Mouse (Mus musculus): ENCODE results near the gene Tmigd1.
A peak's percentile ranks its signal among the peaks of the same experiment; 100 is the strongest.

Gene Tmigd1

DNA sequence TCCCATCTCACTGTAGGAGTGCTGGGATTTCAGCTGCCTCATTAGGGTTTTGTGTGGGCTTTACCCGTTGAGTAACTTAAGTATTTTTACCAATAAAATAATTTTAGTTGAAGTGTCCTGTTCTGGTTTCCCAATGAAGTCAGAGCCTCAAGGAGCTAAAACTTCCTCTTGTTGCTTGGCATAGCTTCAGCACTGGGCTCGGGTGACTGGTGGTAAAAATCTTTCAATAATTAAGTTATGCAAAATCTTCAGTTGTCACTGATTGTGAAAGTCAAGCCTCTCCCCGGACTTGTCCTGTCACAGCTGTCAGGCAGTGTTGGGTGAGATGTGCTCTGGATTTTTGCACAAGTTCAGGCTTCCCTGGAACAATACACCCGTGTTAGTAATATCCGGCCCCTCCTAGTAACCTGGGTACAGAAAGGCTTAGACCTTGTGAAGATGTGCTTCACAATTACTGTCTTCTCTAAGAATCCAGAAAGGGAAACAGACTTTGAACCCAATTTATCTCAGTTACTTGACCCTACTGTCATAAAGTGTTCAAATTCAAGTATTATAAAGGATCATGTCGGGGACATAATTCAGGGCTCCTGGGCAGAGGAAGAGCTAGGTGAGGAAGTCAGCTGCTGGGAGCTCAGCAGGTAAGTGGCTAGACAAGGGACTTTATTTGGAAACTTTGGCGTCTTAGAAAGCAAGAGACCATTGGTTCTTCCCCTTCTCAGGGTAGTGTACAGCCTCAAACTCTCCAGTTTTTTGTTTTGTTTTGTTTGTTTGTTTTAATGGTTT, at the start of gene Tmigd1:
Gene Tmigd1 (plus strand): TSS at position 581 of the 783 bp plus-strand sequence.
- DNase-seq (ENCODE audit: low spot score in 2 of 2), result no peak

GRCm38 (mm10) chr11:76854475-76855341, 47.3 kb upstream of the Tmigd1 start:
- DNase-seq (ENCODE audit: low spot score in 2 of 2), result no peak

DNA sequence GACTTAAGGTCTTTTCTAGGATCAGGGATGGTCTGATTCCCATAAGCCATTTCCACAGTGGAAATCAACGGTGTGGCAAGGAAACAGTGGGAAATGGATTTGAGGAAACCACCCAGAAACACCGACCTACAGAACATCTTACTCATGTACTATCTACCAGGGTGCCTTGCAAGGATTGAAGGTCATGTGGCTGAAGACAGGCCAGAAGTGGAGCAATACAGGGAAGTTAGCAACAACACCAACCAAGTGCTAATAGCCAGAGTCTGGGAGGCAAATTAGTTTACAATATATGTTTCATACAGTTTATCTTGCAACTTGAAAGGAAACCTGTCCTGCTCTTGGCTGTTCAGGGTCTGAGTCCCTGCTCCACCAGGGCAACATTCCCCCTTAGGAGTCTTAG, 45.4 kb upstream of the Tmigd1 start:
- DNase-seq (ENCODE audit: low spot score in 2 of 2), result no peak

DNA sequence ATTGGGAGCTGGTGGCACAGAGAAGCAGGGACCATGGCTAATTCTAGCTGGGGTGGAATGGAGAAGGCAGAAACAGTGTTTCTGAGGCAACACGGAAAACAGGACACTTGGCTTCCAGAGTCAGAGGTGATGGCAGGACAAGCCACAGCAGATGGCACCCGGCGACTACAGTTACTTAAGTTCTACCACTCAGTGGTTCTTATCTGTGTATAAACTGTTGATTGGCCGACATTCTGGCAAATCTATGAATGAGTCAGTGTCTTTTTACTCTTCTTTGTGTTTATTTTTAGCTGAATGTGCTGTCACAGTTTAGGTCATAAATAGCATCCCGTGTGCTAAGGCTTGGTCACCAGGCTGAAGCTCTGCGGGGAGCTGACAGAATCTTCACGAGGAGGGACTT, 44.8 kb upstream of the Tmigd1 start:
- DNase-seq (ENCODE audit: low spot score in 2 of 2), result peak in 1 of 2 experiments; percentile 23

GRCm38 (mm10) chr11:76858781-76859180, 43.2 kb upstream of the Tmigd1 start:
- no peak for DNase-seq (ENCODE audit: low spot score in 2 of 2)

DNA sequence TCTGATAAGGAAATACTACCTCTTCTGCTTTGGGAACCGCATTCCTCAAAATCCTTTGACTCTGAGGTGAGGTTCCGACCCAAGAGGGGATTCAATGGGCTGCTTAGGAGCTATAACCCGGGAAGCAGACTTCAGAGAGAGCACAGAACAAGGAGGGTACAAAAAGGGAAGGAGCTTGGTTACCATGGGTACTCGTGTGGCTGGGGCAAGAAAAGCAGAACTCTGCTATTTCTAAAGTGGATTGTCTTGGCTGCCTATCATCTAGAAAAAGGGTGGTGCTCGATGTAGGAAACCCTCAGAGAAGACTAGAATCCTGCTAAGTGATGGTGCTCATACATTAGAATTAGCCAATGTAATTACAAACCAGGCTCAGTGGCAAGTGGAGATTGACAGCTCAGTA, 42.7 kb upstream of the Tmigd1 start:
- DNase-seq (ENCODE audit: low spot score in 2 of 2), result no peak

DNA sequence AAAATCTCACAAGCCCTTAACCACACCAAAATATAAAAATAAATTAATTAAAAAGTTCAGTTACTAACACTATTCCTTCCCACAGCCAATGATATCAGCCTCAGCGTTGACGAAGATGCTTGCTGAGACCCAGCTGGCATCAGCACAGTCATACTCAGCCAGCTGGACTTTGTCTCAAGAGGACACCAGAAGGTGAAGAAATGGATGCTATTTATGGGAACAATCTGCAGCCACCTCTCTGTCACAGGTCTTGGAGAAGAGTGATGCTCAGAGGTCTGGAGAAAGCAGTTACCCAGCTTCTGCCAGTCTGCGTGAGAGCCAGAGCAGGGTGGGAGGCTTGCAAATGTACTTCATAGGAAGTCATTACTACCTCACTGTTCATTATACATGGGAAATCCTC, 40.8 kb upstream of the Tmigd1 start:
- DNase-seq (ENCODE audit: low spot score in 2 of 2), result no peak

DNA sequence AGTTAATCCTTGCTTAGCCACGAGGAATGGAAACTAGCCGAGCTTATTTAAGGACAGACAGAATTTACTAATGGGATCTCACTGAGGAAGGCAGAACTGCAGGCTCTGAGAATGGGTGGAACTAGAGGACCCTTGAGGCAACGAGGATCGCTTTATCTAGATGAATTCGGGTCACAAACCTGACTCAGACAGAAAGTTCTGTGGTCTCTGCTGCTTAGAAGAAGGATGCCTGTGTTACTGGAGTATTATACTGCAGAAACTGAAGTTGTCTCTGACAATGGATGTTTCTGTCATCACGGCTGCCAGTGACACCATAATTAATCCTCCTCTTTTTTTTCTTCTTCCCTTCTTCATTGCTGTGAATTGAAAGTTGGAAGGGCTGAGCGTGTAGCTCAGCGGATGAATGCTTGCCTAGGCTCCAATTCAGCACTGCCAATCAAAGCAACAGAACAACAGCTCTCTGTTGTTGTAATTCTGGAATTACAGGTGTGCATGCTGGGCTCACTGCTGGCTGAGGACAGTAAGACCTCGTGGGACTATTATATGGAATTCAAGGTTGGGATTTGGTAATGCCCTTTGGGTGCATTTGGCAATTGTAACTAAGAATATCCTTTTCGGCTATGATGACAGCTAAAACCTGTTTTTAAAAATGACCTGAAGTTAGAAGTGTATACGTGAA, 29.3 kb upstream of the Tmigd1 start:
- no peak for DNase-seq (ENCODE audit: low spot score in 2 of 2)

DNA sequence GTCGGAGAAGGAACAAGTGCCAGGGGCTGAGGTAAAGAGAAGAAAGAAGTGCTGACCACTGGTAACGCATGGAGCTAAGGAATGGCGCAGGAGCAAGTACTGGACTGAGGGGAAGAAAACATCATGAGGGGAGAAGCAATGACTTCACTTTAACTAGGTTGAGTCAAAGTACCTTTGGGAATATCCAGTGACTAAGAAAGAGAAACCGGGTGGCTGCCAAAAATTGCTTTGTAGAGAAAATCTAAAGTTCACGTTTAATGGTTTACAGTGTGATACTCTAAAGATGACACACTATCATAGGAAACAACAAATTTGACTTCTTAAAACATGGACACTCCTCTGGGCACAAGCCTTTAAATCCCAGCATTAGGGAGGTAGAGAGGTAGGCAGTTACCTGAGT, 28.1 kb upstream of the Tmigd1 start:
- no peak for DNase-seq (ENCODE audit: low spot score in 2 of 2)

GRCm38 (mm10) chr11:76874766-76875165, 27.2 kb upstream of the Tmigd1 start:
- DNase-seq (ENCODE audit: low spot score in 2 of 2), result no peak

GRCm38 (mm10) chr11:76879816-76880215, 22.1 kb upstream of the Tmigd1 start:
- DNase-seq (ENCODE audit: low spot score in 2 of 2), result no peak

- DNase-seq (ENCODE audit: low spot score in 2 of 2), result no peak
Measured at GRCm38 (mm10) chr11:76884451-76884850, 17.5 kb upstream of the Tmigd1 start.

GRCm38 (mm10) chr11:76889339-76890164, 12.4 kb upstream of the Tmigd1 start:
- no peak for DNase-seq (ENCODE audit: low spot score in 2 of 2)

DNA sequence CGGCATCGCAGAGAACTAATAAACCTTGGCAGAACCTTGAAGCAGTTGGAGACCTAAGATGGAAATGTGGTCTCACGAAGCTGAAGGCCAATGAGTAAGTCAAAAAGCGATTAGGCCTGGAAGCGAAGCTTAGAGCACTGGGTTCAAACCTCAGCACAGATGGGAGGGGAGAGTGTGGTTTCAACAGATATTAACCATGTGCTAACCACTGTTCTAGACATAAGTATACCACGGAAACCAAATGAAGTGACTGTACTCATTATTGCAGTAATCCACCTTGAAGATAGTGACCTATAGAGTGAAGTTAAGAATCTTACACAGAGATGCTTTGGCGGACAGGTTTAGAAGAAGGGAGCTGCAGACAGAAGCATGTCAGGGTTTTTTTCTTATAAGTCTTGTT, 10.8 kb upstream of the Tmigd1 start:
- no peak for DNase-seq (ENCODE audit: low spot score in 2 of 2)

DNA sequence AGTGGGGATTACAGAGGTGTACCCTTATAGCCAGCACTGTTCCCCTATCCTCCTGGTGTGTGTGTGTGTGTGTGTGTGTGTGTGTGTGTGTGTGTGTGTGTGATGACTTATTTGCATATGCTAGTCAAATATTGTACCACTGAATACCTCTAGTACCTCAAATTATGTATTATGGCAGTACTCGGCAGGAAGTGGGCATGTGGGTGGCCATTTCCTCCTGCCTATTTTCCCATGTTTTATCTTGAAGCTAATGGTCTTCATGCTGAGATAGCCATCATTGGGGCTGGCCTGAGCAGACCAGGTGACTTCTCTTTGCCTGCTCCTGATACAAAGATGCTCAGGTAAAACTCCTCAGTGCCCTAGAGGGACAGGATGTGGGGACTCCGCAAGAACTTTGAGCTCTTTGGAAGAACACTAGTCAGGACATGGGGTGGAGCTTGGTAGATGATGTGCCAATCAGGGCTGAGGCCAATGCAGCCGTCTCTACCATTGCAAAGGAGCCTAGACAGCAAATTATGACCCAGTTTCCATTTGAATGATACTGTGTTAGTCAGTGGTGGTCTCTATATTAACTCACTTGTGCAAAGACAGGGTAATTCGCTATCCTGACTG, 10.1 kb upstream of the Tmigd1 start:
- no peak for DNase-seq (ENCODE audit: low spot score in 2 of 2)

GRCm38 (mm10) chr11:76892972-76893371, 9.0 kb upstream of the Tmigd1 start:
- DNase-seq (ENCODE audit: low spot score in 2 of 2), result no peak

DNA sequence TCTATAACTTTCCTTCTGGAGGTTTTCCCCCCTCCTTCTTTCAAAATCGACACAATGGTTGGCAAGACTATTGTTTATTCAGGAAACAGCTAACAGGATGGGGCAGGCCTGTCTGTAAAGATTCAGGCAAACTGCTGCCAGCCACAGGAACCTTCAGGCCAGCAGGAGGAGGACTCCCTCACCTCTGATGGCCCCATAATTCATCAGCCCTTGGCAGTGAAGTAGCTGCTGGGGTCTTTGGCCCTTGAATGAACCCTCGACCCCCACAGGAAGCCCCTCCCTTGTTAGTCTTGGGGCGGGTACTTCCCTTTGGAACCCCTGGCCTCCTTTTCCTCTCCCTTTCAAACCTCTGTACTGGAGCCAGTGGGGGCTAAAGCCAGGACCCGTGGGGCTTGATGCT, 8.4 kb upstream of the Tmigd1 start:
- DNase-seq (ENCODE audit: low spot score in 2 of 2), result no peak

DNA sequence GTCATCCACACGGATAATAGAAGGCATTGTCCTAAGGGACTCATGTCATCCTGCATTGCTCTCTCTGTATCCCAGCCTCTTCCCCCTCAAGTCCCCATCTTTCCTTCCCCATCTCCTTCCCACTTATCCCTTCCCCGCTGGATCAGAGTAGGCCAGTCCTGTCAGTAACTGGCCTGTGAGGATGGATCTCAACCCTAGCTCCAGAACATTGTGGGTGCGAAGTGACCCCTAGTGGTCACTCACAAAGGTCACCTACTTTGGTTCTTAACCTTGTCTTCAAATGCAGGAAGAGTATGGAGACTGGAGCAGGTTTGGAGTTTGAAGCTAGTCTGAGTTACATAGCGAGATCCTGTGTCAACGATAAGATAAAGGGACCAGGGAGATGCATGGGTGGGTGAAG, 7.7 kb upstream of the Tmigd1 start:
- peak in 1 of 2 experiments; percentile 43 for DNase-seq (ENCODE audit: low spot score in 2 of 2)

- no peak for DNase-seq (ENCODE audit: low spot score in 2 of 2)
Measured at GRCm38 (mm10) chr11:76896360-76896759, 5.6 kb upstream of the Tmigd1 start.

GRCm38 (mm10) chr11:76897126-76897525, 4.8 kb upstream of the Tmigd1 start:
- DNase-seq (ENCODE audit: low spot score in 2 of 2), result no peak

DNA sequence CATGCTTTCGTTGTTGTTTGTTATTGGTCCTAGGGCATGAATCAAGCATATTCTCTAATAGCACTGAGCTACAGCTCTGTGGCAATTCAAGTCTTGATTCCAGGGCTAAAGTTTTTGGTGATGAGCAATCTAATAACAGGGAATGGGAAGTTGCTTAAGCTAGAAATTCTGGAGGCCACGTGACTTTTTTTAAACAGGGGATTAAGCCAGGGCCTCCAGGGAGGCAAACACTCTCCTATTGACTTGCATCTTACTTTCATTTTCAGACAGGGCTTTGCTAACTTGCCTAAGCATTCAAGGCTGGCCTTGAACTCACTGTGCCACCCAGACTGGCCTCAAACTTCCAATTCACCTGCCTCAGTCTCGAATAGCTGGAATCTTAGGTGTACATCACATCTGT, 4.1 kb upstream of the Tmigd1 start:
- DNase-seq (ENCODE audit: low spot score in 2 of 2), result no peak

All from frontal cortex, postnatal 36 days (tissue).